Mouse (Mus musculus) T-helper 17 cell (primary cell): ENCODE results near the gene Vmn2r72.

Source experiments
- in situ Hi-C, 2 experiments: fragments of 300-600 bp; cut with MboI, MseI; formaldehyde crosslinking; loops; 1 replicate in 1 of 2; 2 replicates in 1 of 2; pipeline ENCODE4 v1.15.1; 2025; ENCODE audit warnings: high pct_unique_total_duplicates in 2 of 2

Gene Vmn2r72

GRCm38 (mm10) chr7:85754997-85755396 is at the start of gene Vmn2r72:
Gene Vmn2r72 (minus strand): TSS chr7:85755097.
- in situ Hi-C loops: no loop called here
